Mouse (Mus musculus) lung, adult 2 months (tissue): ENCODE measurements around the gene Nfkbil1.
A peak's percentile ranks its signal among the peaks of the same experiment; 100 is the strongest.

Source experiments
- CTCF ChIP-seq: fragments of 200-500 bp; IDR thresholded peaks from 2 replicates; pipeline ENCODE4 v1.5.1; 2011; ENCODE audit warnings: mild to moderate bottlenecking, low read length, control low read depth; ENCODE audit not compliant: insufficient read depth
- POLR2A ChIP-seq: fragments of 200-500 bp; IDR thresholded peaks from 2 replicates; pipeline ENCODE4 v1.6.1; 2011; ENCODE audit warnings: low read depth, mild to moderate bottlenecking, control low read depth, low read length, borderline replicate concordance; ENCODE audit errors: extremely low read depth

- peak; percentile 89 for TF ChIP-seq CTCF
- TF ChIP-seq POLR2A = no peak
Observed at GRCm38 (mm10) chr17:35232043-35232442, 3.5 kb downstream of the Nfkbil1 start.
